Mouse (Mus musculus): Measurements from ENCODE around the gene Kif27. TPM values are rescaled to one million over a fixed set of nuclear protein-coding genes. Genes with fewer than 3 reads are reported as not detected.

Gene Kif27
- polyA plus RNA-seq, 1 experiment: 60.5 TPM

- no peaks in the 10 kb centered on the region for H3K4me1 ChIP-seq (ENCODE audit: control insufficient read depth, insufficient read depth, low read length)
- no peaks in the 10 kb centered on the region for H3K27me3 ChIP-seq (ENCODE audit: control insufficient read depth, insufficient read depth, low read length)
- H3K27ac ChIP-seq (ENCODE audit: control insufficient read depth, insufficient read depth, low read depth, low read length): no peak overlapping the region
- H3K36me3 ChIP-seq (ENCODE audit: control insufficient read depth, insufficient read depth, low read length): no peaks in the 10 kb centered on the region; the same call in 1 of the 2 replicates
- no peak for TF ChIP-seq POLR2A (IDR thresholded peaks at IDR 0.05; ENCODE audit: control insufficient read depth, low read depth, low read length)
- no peak for TF ChIP-seq CTCF (IDR thresholded peaks at IDR 0.05; ENCODE audit: control insufficient read depth, insufficient read depth, insufficient replicate concordance, low read depth, low read length)
- no peak overlapping the region for H3K4me3 ChIP-seq (ENCODE audit: control insufficient read depth, low read depth, low read length)
Measured at GRCm38 (mm10) chr13:58317768-58318167, 41.2 kb downstream of the Kif27 start.

- Histone ChIP-seq H3K4me3 (ENCODE audit: control insufficient read depth, low read depth, low read length) (no peak overlapping the region), H3K27ac (ENCODE audit: control insufficient read depth, insufficient read depth, low read depth, low read length) (no peak overlapping the region), H3K36me3 (ENCODE audit: control insufficient read depth, insufficient read depth, low read length) (no peaks in the 10 kb centered on the region; the same call in 1 of the 2 replicates), H3K27me3 (ENCODE audit: control insufficient read depth, insufficient read depth, low read length) (no peaks in the 10 kb centered on the region), H3K4me1 (ENCODE audit: control insufficient read depth, insufficient read depth, low read length) (no peaks in the 10 kb centered on the region)
- TF ChIP-seq POLR2A (IDR thresholded peaks at IDR 0.05; ENCODE audit: control insufficient read depth, low read depth, low read length): no peak
- no peak for TF ChIP-seq CTCF (IDR thresholded peaks at IDR 0.05; ENCODE audit: control insufficient read depth, insufficient read depth, insufficient replicate concordance, low read depth, low read length)
Measured at GRCm38 (mm10) chr13:58314991-58315390, 43.9 kb downstream of the Kif27 start.

DNA sequence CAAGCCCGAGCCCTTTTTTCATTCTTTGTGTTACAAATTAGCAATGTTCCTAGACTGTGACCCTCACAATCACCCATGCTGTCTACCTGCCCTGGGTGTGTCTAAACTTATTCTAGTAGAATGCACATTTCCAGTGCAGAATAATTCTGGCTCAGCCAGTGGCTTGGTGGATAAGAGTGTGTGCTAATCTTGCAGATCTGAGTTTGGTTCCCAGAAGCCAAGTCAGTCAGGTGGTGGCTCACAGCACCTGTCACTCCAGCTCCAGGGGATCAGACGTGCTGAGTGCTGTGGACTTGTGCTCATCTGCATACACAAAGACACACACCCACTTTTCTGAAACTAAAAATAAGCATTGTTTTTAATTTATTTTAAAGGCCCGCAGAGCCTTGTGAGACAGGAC, 45.2 kb downstream of the Kif27 start:
- no peak for TF ChIP-seq POLR2A (IDR thresholded peaks at IDR 0.05; ENCODE audit: control insufficient read depth, low read depth, low read length)
- TF ChIP-seq CTCF (IDR thresholded peaks at IDR 0.05; ENCODE audit: control insufficient read depth, insufficient read depth, insufficient replicate concordance, low read depth, low read length): no peak
- Histone ChIP-seq H3K27ac (ENCODE audit: control insufficient read depth, insufficient read depth, low read depth, low read length) (no peak overlapping the region), H3K4me3 (ENCODE audit: control insufficient read depth, low read depth, low read length) (no peak overlapping the region), H3K27me3 (ENCODE audit: control insufficient read depth, insufficient read depth, low read length) (no peaks in the 10 kb centered on the region), H3K4me1 (ENCODE audit: control insufficient read depth, insufficient read depth, low read length) (no peaks in the 10 kb centered on the region), H3K36me3 (ENCODE audit: control insufficient read depth, insufficient read depth, low read length) (no peaks in the 10 kb centered on the region; the same call in 1 of the 2 replicates)

- Histone ChIP-seq H3K36me3 (ENCODE audit: control insufficient read depth, insufficient read depth, low read length) (no peaks in the 10 kb centered on the region), H3K4me3 (ENCODE audit: control insufficient read depth, low read depth, low read length) (no peak overlapping the region), H3K27ac (ENCODE audit: control insufficient read depth, insufficient read depth, low read depth, low read length) (no peak overlapping the region), H3K27me3 (ENCODE audit: control insufficient read depth, insufficient read depth, low read length) (no peaks in the 10 kb centered on the region), H3K4me1 (ENCODE audit: control insufficient read depth, insufficient read depth, low read length) (no peaks in the 10 kb centered on the region)
- TF ChIP-seq CTCF (IDR thresholded peaks at IDR 0.05; ENCODE audit: control insufficient read depth, insufficient read depth, insufficient replicate concordance, low read depth, low read length): no peak
- no peak for TF ChIP-seq POLR2A (IDR thresholded peaks at IDR 0.05; ENCODE audit: control insufficient read depth, low read depth, low read length)
Measured at GRCm38 (mm10) chr13:58311351-58311750, 47.6 kb downstream of the Kif27 start.

- no peaks in the 10 kb centered on the region for H3K36me3 ChIP-seq (ENCODE audit: control insufficient read depth, insufficient read depth, low read length)
- TF ChIP-seq POLR2A (IDR thresholded peaks at IDR 0.05; ENCODE audit: control insufficient read depth, low read depth, low read length) (no peak), CTCF (IDR thresholded peaks at IDR 0.05; ENCODE audit: control insufficient read depth, insufficient read depth, insufficient replicate concordance, low read depth, low read length) (no peak)
- H3K27me3 ChIP-seq (ENCODE audit: control insufficient read depth, insufficient read depth, low read length): no peaks in the 10 kb centered on the region
- H3K27ac ChIP-seq (ENCODE audit: control insufficient read depth, insufficient read depth, low read depth, low read length): no peak overlapping the region
- no peaks in the 10 kb centered on the region for H3K4me1 ChIP-seq (ENCODE audit: control insufficient read depth, insufficient read depth, low read length)
- H3K4me3 ChIP-seq (ENCODE audit: control insufficient read depth, low read depth, low read length): no peak overlapping the region
Measured at GRCm38 (mm10) chr13:58309499-58309898, 49.4 kb downstream of the Kif27 start.

DNA sequence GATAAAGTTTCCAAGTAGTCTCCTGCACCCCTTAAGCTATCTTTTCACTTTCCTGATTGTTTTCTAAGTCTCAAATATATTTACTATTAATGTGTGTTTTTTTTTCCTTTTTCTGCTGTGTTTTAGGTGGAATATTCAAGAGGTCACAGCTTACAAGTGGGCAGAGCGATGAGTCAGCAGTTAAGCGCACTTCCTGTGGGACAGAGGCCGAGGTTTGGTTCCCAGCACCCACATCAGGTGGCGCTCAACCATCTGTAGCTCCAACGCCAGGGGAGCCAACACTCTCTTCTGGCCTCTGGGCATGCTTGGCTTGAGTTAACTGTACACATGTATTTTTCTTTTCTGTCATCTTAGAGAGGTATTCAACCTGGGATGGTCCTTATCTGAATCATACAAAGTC, 51.5 kb downstream of the Kif27 start:
- H3K4me3 ChIP-seq (ENCODE audit: control insufficient read depth, low read depth, low read length): no peak overlapping the region
- TF ChIP-seq POLR2A (IDR thresholded peaks at IDR 0.05; ENCODE audit: control insufficient read depth, low read depth, low read length) (no peak), CTCF (IDR thresholded peaks at IDR 0.05; ENCODE audit: control insufficient read depth, insufficient read depth, insufficient replicate concordance, low read depth, low read length) (no peak)
- H3K4me1 ChIP-seq (ENCODE audit: control insufficient read depth, insufficient read depth, low read length): no peaks in the 10 kb centered on the region
- no peaks in the 10 kb centered on the region for H3K27me3 ChIP-seq (ENCODE audit: control insufficient read depth, insufficient read depth, low read length)
- no peaks in the 10 kb centered on the region; the same call in 1 of the 2 replicates for H3K36me3 ChIP-seq (ENCODE audit: control insufficient read depth, insufficient read depth, low read length)
- no peak overlapping the region for H3K27ac ChIP-seq (ENCODE audit: control insufficient read depth, insufficient read depth, low read depth, low read length)

- H3K4me1 ChIP-seq (ENCODE audit: control insufficient read depth, insufficient read depth, low read length): no peaks in the 10 kb centered on the region
- no peaks in the 10 kb centered on the region; the same call in 1 of the 2 replicates for H3K36me3 ChIP-seq (ENCODE audit: control insufficient read depth, insufficient read depth, low read length)
- no peak overlapping the region for H3K27ac ChIP-seq (ENCODE audit: control insufficient read depth, insufficient read depth, low read depth, low read length)
- no peak overlapping the region for H3K4me3 ChIP-seq (ENCODE audit: control insufficient read depth, low read depth, low read length)
- H3K27me3 ChIP-seq (ENCODE audit: control insufficient read depth, insufficient read depth, low read length): no peaks in the 10 kb centered on the region
- TF ChIP-seq CTCF (IDR thresholded peaks at IDR 0.05; ENCODE audit: control insufficient read depth, insufficient read depth, insufficient replicate concordance, low read depth, low read length): no peak
- no peak for TF ChIP-seq POLR2A (IDR thresholded peaks at IDR 0.05; ENCODE audit: control insufficient read depth, low read depth, low read length)
Measured at GRCm38 (mm10) chr13:58305230-58305629, 53.7 kb downstream of the Kif27 start.
